Mouse (Mus musculus) CH12.LX (cell line): Measurements from ENCODE around the gene Ntmt1. TPM values are rescaled to one million over a fixed set of nuclear protein-coding genes. Genes with fewer than 3 reads are reported as not detected.
A peak's percentile ranks its signal among the peaks of the same experiment; 100 is the strongest.

Experiments
- DNase-seq: peaks from one replicate; pipeline ENCODE4 v3.0.0-alpha.2; 2013; ENCODE audit errors: extremely low read depth
- H3K27ac ChIP-seq: 2 replicates; pipeline ENCODE4 v1.5.1; 2012; ENCODE audit warnings: low read depth, mild to moderate bottlenecking, control low read depth, moderate library complexity; ENCODE audit not compliant: insufficient read depth
- H3K27me3 ChIP-seq: replicated peaks from 2 replicates; pipeline ENCODE3; 2012; ENCODE audit warnings: inconsistent platforms
- H3K36me3 ChIP-seq, 2 experiments: replicated peaks in 1 of 2; 2 replicates each; pipeline versions ENCODE3 to v1.6.1; 2012; ENCODE audit warnings: inconsistent platforms in 1 of 2, low read length in 1 of 2, mild to moderate bottlenecking in 1 of 2, mixed read lengths in 1 of 2, moderate library complexity in 1 of 2; ENCODE audit not compliant: control insufficient read depth in 1 of 2, insufficient read depth in 1 of 2
- H3K4me1 ChIP-seq, 2 experiments: 2 replicates each; pipeline ENCODE4 v1.6.1; 2012; ENCODE audit warnings: inconsistent platforms in 1 of 2, moderate library complexity in 1 of 2; ENCODE audit not compliant: insufficient read depth in 2 of 2, control insufficient read depth in 1 of 2
- H3K4me2 ChIP-seq: 2 replicates; pipeline ENCODE4 v1.6.1; 2012; ENCODE audit warnings: low read depth, mild to moderate bottlenecking, control low read depth; ENCODE audit not compliant: poor library complexity, insufficient read depth, severe bottlenecking
- H3K4me3 ChIP-seq, 3 experiments: fragments of 150-350 bp in 1 of 3; sonication (generic) in 1 of 3; replicated peaks in 1 of 3; 2 replicates each; pipeline versions ENCODE3 to v1.5.1; 2011 to 2012; ENCODE audit warnings: low read depth in 2 of 3, low read length in 2 of 3, mild to moderate bottlenecking in 2 of 3, moderate library complexity in 2 of 3, control low read depth in 1 of 3, improper control_type of control experiment in 1 of 3, inconsistent platforms in 1 of 3, mixed read lengths in 1 of 3; ENCODE audit not compliant: poor library complexity in 1 of 3
- H3K79me2 ChIP-seq: replicated peaks from 2 replicates; pipeline ENCODE4 v1.6.1; 2012; ENCODE audit warnings: mild to moderate bottlenecking, moderate library complexity; ENCODE audit not compliant: control insufficient read depth, poor library complexity, insufficient read depth, severe bottlenecking; ENCODE audit errors: extremely low read depth
- H3K9ac ChIP-seq: 2 replicates; pipeline ENCODE4 v1.6.1; 2012; ENCODE audit warnings: low read depth, mild to moderate bottlenecking, control low read depth, moderate library complexity; ENCODE audit not compliant: insufficient read depth
- H3K9me3 ChIP-seq: replicated peaks from 2 replicates; pipeline ENCODE3; 2012; ENCODE audit warnings: low read length, inconsistent platforms, mixed read lengths
- CHD2 ChIP-seq: IDR thresholded peaks from 2 replicates; pipeline ENCODE4 v1.6.1; 2011; ENCODE audit warnings: low read length, improper control_type of control experiment
- CTCF ChIP-seq, 2 experiments: IDR thresholded peaks in 1 of 2; conservative IDR thresholded peaks in 1 of 2; 2 replicates each; pipeline ENCODE4 v1.5.1; 2011 to 2012; ENCODE audit warnings: low read depth in 2 of 2, low read length in 2 of 2, improper control_type of control experiment in 1 of 2, inconsistent platforms in 1 of 2, mild to moderate bottlenecking in 1 of 2, moderate library complexity in 1 of 2
- ELF1 ChIP-seq: IDR thresholded peaks from 2 replicates; pipeline ENCODE4 v1.6.1; 2014; ENCODE audit warnings: low read depth, mild to moderate bottlenecking, inconsistent platforms, low read length, improper control_type of control experiment
- ETS1 ChIP-seq: conservative IDR thresholded peaks from 2 replicates; pipeline ENCODE4 v1.6.1; 2012; ENCODE audit warnings: low read depth, mild to moderate bottlenecking, inconsistent platforms, low read length, improper control_type of control experiment, moderate library complexity
- IRF4 ChIP-seq: IDR thresholded peaks from 2 replicates; pipeline ENCODE4 v1.6.1; 2014; ENCODE audit warnings: low read depth, mild to moderate bottlenecking, inconsistent platforms, low read length, improper control_type of control experiment
- JUN ChIP-seq: IDR thresholded peaks from 2 replicates; pipeline ENCODE4 v1.6.1; 2011; ENCODE audit warnings: low read depth, mild to moderate bottlenecking, low read length, improper control_type of control experiment, moderate library complexity; ENCODE audit not compliant: insufficient read depth
- JUND ChIP-seq: conservative IDR thresholded peaks from 2 replicates; pipeline ENCODE4 v1.6.1; 2011; ENCODE audit warnings: low read depth, low read length, improper control_type of control experiment
- KAT2A ChIP-seq: IDR thresholded peaks from 2 replicates; pipeline ENCODE4 v1.6.1; 2012; ENCODE audit warnings: low read length, improper control_type of control experiment, inconsistent platforms; ENCODE audit not compliant: insufficient replicate concordance
- MAFK ChIP-seq: IDR thresholded peaks from 2 replicates; pipeline ENCODE4 v1.6.1; 2011; ENCODE audit warnings: low read length, improper control_type of control experiment; ENCODE audit not compliant: insufficient replicate concordance
- MAX ChIP-seq: IDR thresholded peaks from 2 replicates; pipeline ENCODE4 v1.6.1; 2011; ENCODE audit warnings: low read length, improper control_type of control experiment
- MAZ ChIP-seq: IDR thresholded peaks from 2 replicates; pipeline ENCODE4 v1.6.1; 2012; ENCODE audit warnings: low read depth, mild to moderate bottlenecking, inconsistent platforms, low read length, improper control_type of control experiment, moderate library complexity
- MEF2A ChIP-seq: IDR thresholded peaks from 2 replicates; pipeline ENCODE4 v1.6.1; 2014; ENCODE audit warnings: low read depth, mild to moderate bottlenecking, inconsistent platforms, low read length, improper control_type of control experiment, borderline replicate concordance
- MYC ChIP-seq: IDR thresholded peaks from 2 replicates; pipeline ENCODE4 v1.6.1; 2011; ENCODE audit warnings: low read depth, mild to moderate bottlenecking, improper control_type of control experiment, low read length
- NRF1 ChIP-seq: IDR thresholded peaks from 2 replicates; pipeline ENCODE4 v1.6.1; 2014; ENCODE audit warnings: low read depth, mild to moderate bottlenecking, inconsistent platforms, low read length, improper control_type of control experiment, moderate library complexity
- POLR2A ChIP-seq: IDR thresholded peaks from 2 replicates; pipeline ENCODE4 v1.6.1; 2011; ENCODE audit warnings: low read depth, mild to moderate bottlenecking, improper control_type of control experiment, low read length
- SIN3A ChIP-seq: IDR thresholded peaks from 2 replicates; pipeline ENCODE4 v1.6.1; 2012; ENCODE audit warnings: low read length, improper control_type of control experiment, inconsistent platforms
- TBP ChIP-seq: conservative IDR thresholded peaks from 2 replicates; pipeline ENCODE4 v1.6.1; 2011; ENCODE audit warnings: low read depth, low read length, improper control_type of control experiment
- UBTF ChIP-seq: IDR thresholded peaks from 2 replicates; pipeline ENCODE4 v1.6.1; 2012; ENCODE audit warnings: low read depth, mild to moderate bottlenecking, inconsistent platforms, low read length, improper control_type of control experiment, moderate library complexity
- USF1 ChIP-seq: IDR thresholded peaks from 2 replicates; pipeline ENCODE4 v1.6.1; 2014; ENCODE audit warnings: low read depth, mild to moderate bottlenecking, inconsistent platforms, low read length, improper control_type of control experiment
- ZKSCAN1 ChIP-seq: IDR thresholded peaks from 2 replicates; pipeline ENCODE4 v1.6.1; 2012; ENCODE audit warnings: low read depth, inconsistent platforms, low read length, improper control_type of control experiment, borderline replicate concordance
- ZNF384 ChIP-seq: IDR thresholded peaks from 2 replicates; pipeline ENCODE4 v1.6.1; 2012; ENCODE audit warnings: low read depth, low read length, improper control_type of control experiment, inconsistent platforms
- dilution Hi-C: fragments of 300-500 bp; cut with MboI; formaldehyde crosslinking; loops from 2 replicates; pipeline ENCODE4 v1.14.3; 2020; ENCODE audit warnings: low sequenced_read_pairs; ENCODE audit not compliant: extremely low pct_unique_long_range_greater_than_20kb, extremely low pct_ligation_motif_present
- in situ Hi-C: fragments of 300-500 bp; cut with MboI; formaldehyde crosslinking; loops from 3 replicates; pipeline ENCODE4 v1.14.3; 2019; ENCODE audit warnings: low sequenced_read_pairs, low pct_ligation_motif_present, low pct_unique_long_range_greater_than_20kb, mixed read lengths
- polyA plus RNA-seq: library from polyadenylated mRNA; unstranded; fragments of >175 nt; gene quantifications from 2 replicates; pipeline ENCODE4 v1.2.1, GENCODE M21; 2012; ENCODE audit warnings: low read depth; ENCODE audit not compliant: insufficient read length
- total RNA-seq, 2 experiments: library from RNA; depleted of rRNA; stranded (reverse); fragments of 300-350 nt in 1 of 2; fragments of >200 nt in 1 of 2; gene quantifications; 2 replicates each; pipeline ENCODE4 v1.2.3; 2012 to 2014

The Ntmt1 gene
- total and polyA plus RNA-seq, 3 experiments: 43.3 to 66.1 (median 50.4) TPM

DNA sequence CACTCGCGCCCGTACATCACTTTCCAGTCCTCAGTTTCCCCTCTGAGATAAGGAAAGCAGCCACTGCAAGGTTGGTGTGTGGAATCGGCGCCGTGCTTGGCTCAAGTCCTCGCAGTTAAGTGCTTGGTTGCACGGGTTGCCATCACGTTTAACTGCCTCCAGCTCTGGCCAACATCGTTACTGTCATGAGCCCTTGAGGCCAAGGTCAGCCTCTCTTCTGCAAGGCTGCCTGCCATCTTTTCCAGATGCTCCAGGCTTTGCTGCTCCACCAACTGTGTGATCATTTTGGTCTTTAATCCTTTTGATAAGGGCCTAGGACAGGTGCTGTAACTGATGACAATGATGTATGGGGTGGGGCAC is 650 bp downstream of the Ntmt1 start:
- Histone ChIP-seq H3K36me3 (peaks cover 8 to 34% of the 10 kb centered on the region in 2 experiments), H3K4me2 (peak overlapping the region; percentile 83), H3K4me1 (peaks cover 2 to 27% of the 10 kb centered on the region in 2 experiments), H3K27me3 (peaks cover 14% of the 10 kb centered on the region), H3K9ac (peak overlapping the region; percentile 75), H3K9me3 (peaks cover 4% of the 10 kb centered on the region)
- in situ Hi-C loops: no loop called here
- dilution Hi-C loops: no loop called here
- DNase-seq: no peak
- TF ChIP-seq SIN3A (0 out of 2 replicates have a peak, but pooled peaks have one; percentile 6), ELF1 (no peak)
- TF ChIP-seq, all 38 proteins: peak for 1
- Histone ChIP-seq H3K4me3 (peak overlapping the region; percentile 62 to 98 (median 96)), H3K27ac (0 out of 2 replicates have a peak overlapping the region, but pooled peaks have one; percentile 10), H3K79me2 (peaks cover 44% of the 10 kb centered on the region)

DNA sequence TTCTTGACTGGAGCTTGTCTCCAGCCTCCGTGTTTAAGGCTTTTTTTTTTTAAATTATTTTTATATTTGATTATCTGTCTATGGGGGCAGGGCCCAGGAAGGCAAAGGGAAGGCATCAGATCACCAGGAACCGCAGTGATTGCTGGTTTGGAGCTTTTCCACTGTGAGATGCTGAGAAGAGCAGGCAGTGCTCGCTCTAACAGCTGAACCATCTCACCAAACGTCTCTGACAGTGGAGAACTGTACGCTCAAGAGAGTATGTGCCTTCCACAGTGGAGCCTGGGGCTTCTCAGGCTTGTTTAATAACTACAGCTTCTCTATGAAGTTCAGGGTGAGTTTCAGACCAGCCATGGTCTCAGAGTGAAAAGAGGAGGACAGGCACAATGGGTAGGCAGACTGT is 1.9 kb downstream of the Ntmt1 start:
- 0 out of 2 replicates have a peak overlapping the region, but pooled peaks have one; percentile 11 for H3K4me2 ChIP-seq
- dilution Hi-C loops: no loop called here
- peaks cover 3% of the 10 kb centered on the region for H3K27me3 ChIP-seq
- H3K27ac ChIP-seq: no peak overlapping the region
- peaks cover under 1% of the 10 kb centered on the region for H3K9me3 ChIP-seq
- DNase-seq: no peak
- TF ChIP-seq MYC: no peak
- no peak for TF ChIP-seq TBP
- no peak for TF ChIP-seq MAFK
- TF ChIP-seq MEF2A: no peak
- TF ChIP-seq SIN3A: no peak
- H3K4me1 ChIP-seq: peaks cover 2 to 27% of the 10 kb centered on the region in 2 experiments
- H3K79me2 ChIP-seq: peaks cover 45% of the 10 kb centered on the region
- H3K36me3 ChIP-seq: peaks cover 17 to 46% of the 10 kb centered on the region in 2 experiments
- in situ Hi-C loops: no loop called here
- H3K4me3 ChIP-seq: peak overlapping the region in 1 of 3 experiments; percentile 20
- no peak overlapping the region for H3K9ac ChIP-seq

GRCm38 (mm10) chr2:30810573-30810972 is 2.9 kb downstream of the Ntmt1 start:
- H3K4me3 ChIP-seq: no peak overlapping the region
- dilution Hi-C loops: no loop called here
- peaks cover 28 to 57% of the 10 kb centered on the region in 2 experiments for H3K36me3 ChIP-seq

More at GRCm38 (mm10) chr2:30810573-30810972, 2.9 kb downstream of the Ntmt1 start:
- no peak for DNase-seq
- Histone ChIP-seq H3K4me1 (peaks cover 2 to 27% of the 10 kb centered on the region in 2 experiments), H3K79me2 (peaks cover 45% of the 10 kb centered on the region), H3K9me3 (no peaks in the 10 kb centered on the region), H3K27me3 (no peaks in the 10 kb centered on the region), H3K4me2 (no peak overlapping the region), H3K9ac (no peak overlapping the region), H3K27ac (no peak overlapping the region)
- TF ChIP-seq MAFK (no peak), JUND (no peak), CHD2 (no peak), UBTF (no peak), MAZ (no peak), JUN (no peak), ZKSCAN1 (no peak), NRF1 (no peak), CTCF (conservative IDR thresholded peaks at IDR 0.05 in 1 of 2, IDR thresholded peaks at IDR 0.05 in 1 of 2; ENCODE audit: low read depth in 2 of 2, low read length in 2 of 2) (no peak), TBP (no peak), IRF4 (no peak), MAX (no peak), ETS1 (no peak), KAT2A (no peak), MEF2A (no peak), USF1 (no peak), ELF1 (no peak), SIN3A (no peak), ZNF384 (no peak), POLR2A (no peak)
- in situ Hi-C loops: no loop called here
